Mouse (Mus musculus) brain, embryonic 18.5 days (tissue): ENCODE data around the gene Tmem132d.

Source experiments
- DNase-seq: peaks from one replicate; pipeline ENCODE4 v3.0.0-alpha.2; 2012; ENCODE audit warnings: low read depth, low spot score

The Tmem132d gene

DNA sequence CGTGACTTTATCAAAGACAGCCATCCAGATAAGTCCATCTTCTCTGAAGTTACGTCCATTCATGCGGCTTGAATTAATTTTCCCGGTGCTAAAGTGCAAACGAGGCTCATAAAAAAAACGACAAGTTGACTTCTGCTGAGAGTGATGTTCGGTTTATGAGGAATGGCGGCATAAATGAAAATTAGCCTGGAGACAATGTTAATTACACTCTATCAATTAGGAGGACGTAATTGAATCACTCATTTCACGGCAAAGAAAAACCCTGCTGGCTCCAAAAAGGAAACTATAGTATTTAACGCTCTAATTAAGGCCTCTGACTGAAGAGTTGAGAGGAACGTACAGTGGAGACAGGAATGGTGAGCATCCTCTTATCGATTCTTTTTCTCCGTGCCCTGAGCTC is 503.2 kb downstream of the Tmem132d start:
- no peak for DNase-seq

DNA sequence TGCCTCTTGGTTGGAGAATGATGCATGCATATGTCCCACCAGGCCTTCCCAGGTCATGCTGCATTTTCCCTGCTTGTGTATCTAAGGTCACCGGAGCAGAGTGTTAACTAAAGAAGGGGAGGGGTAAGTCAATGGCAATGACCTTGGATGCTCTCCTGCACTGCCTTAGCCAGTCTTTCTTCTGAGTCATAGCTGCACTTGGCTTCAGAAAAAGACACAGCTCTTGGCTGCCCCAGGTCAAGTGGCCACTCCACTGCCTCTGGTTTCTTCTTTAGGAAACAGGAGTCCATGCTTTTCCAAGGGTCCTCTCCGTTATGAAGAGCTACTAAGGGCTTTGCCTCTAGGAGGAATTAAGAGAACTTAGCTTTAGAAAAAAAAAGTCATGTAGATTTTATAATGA is 506.2 kb downstream of the Tmem132d start:
- DNase-seq: no peak

DNA sequence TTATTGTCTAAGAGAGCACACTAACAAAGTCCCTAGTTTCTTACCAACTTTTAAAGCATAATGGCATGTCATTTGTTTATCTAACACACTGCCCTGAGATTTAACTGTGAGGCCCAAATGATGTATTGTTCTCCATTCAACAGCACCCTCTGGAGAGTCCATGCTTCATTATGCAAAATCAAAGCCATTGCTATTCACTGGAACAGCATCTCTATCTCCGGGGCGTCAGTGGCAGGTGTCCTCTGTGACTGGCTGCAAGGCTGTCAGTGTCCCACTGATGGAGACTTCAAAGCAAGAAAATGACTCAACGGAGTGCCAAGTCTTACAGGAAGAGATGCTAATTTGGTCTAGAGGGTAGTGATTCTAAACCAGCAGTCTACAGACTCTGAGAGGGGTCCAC is 508.8 kb downstream of the Tmem132d start:
- no peak for DNase-seq

DNA sequence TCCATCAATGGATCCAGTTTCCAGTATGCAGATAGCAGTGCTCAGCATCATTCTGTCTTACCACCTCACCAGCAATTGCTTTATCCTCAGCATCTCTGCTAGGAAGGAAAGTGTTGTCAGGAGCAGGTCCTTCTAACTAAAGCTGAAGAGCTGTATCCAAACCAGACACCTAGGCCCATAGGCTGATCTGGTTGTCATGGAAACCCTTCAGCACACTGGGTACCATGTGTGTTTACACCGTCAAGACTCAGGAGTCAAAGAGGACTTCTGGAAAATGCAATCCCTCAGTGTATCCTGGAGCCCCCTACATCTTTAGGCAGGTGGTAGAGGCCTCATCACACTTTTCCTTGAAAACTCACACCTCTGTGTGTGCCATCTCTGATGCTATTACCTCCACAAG is 513.7 kb downstream of the Tmem132d start:
- DNase-seq: no peak

DNA sequence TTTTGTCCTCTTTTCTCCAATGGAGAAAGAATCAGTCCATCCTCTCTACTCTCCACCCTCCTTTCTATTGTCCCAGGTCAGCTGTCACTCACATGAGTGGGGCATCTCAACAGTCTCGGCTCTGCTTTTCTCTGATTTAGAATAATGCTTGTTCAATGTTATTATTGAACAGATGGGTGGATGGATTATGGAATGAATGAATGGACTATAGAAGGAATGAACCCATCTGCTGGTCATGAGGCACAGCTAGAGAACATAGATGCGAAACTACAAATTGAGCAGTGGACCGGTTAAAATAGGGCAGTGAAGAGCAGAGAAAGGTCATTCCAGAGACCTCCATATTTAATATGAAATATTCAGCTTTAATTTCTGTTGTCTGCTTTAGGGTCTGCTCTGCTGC is 514.5 kb downstream of the Tmem132d start:
- DNase-seq: no peak

DNA sequence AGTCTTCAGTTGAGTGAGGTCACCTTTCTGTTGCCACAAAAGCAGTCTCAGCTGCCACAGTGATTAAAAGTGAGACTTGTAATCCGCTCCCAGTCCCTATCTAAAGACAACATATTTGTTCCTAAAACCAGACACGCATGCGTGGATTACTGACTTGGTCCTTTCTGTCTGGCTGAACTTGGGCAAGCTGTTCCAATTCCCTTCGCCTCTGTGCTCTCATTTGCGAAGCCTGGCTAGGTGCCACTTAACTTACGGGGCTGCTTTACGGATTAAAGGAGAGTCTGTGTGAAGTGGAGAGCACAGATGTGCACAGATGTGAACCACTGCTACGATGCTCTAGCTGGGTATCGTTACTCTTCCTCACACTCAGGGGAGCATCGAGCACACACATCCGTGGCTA is 518.7 kb downstream of the Tmem132d start:
- DNase-seq: no peak

DNA sequence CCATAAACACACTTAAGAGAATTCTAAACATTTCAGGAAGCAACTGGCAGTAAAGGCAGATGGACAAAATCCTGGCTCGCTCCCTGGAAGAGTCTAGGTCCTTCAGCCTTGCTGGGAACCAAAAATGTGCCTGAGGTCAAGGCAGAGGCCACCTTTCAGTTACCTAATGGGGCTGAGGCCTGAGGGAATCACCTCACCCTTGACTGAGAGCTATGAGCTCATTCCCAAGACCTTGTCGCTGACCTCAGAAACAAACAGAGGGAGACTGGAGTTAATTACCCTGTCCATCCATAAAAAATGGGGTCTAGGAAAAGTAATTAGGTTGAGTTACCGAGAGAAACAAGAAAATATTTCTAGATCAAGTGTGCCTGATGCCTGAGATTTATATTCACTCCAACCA is 521.3 kb downstream of the Tmem132d start:
- no peak for DNase-seq

DNA sequence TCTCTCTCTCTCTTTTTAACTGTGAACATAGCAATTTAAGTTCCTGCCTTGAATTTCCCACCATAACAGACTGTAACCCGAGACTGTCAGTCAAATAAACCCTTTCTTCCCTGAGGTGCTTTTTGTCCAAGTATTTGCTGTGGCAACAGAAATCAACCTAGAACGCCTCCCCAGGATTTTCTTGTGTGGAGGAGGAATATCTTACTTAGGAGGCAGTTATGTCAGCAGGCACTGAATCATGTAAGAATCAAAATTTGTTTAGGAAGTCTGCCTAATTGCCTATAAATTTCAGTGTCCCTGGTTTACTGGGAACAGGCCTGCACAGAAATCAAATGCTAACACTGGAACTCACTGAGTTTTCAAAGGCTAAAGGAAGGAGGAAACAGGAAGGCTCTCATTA is 522.5 kb downstream of the Tmem132d start:
- DNase-seq: no peak

DNA sequence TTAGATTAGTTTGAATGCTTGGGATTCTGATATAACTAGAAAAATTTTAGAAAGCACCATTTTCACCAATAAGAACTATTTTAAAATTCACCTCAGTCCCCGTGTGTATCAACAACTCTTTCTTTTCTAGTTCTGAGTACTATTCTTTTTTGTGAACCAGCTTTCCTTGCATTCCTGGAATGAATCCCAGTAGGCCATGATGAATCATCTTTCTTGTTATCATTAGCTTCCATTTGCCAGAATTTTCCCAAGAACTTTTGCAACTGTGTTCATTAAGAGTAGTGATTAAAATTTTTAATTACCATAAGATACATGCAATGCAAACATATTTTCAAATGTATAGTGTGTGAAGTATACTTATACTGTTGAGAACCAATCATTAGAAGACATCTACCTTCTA is 537.7 kb downstream of the Tmem132d start:
- no peak for DNase-seq

DNA sequence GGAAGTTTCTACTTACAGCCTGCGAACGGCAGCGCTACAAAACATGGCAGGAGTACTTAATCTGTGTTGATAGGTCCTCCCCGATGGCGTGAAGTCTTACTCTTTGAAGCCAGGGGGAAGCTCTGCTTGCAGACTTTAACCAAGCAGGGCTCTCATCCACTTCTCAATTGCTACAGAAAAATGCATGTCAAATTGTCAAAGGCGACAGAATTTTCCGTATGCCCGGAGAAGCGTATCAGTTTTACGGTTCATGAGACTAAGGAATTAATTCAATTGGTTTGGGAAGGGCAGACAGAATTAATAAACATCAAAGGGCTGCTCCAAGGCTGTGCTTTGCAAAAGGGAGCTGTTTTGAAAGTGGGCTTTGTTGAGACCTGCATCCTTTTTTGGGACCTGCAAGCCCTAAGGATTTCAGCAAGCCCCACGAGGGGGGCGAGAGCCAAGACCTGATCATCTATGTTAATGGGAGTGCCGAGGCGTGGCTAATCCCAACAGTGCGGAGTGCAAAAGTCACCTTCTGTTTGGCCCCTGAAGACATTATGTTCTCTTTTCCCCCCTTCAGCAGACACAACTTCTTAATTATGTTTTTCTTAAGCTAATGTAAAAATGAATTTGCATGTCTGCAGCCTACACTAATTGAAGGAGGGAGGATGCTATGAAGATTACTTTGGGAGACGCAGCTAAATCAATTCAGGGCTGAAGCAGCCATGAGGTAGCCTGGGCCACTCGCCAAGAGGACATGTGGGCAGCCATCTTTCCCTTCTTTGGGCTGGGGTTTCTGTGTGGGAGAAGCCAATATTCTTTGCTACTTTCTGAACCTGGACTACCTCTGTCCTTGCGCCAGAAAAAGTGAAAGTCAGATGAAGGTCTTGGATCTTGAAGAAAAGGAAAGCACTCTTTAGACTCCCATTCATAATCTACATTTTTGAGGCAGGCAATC is 547.0 kb downstream of the Tmem132d start:
- DNase-seq: no peak

DNA sequence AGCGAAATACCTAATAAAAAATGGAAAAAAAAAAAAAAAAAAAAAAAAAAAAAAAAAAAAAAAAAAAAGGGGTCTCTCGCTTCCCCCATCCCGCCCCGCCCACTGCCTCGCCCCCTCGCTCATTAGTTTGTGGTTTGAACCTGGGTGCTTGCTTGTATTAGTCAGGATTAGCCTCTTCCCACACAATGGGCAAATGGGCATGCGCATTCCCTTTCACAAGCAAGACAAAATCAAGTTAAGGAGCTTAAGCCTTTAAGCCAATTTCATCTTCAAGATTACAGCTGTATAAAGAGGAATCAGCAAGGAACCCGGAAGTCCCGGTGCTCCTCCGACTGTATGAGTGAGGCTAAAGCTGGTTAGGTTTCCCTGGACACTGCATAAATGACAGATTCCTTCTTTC is 549.9 kb downstream of the Tmem132d start:
- no peak for DNase-seq

DNA sequence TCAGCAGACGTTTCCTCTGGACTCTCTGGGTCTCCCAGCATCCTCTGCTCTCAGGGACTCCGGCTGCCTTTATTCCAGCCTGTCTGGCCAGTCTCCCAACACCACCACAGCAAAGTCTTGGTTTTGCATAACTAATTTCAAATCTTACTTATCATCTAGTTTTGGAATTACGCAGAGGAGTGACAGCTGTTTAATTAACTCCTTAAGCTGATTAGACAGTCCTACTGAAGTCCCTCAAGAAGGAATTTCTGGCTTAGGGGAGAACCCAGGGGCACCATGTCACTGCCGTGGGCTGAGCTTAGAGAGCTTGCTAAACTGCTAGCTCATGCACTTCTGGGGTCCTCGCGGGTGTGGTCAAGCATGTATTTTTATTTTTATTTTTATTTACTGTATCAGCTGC is 558.4 kb downstream of the Tmem132d start:
- DNase-seq: no peak

DNA sequence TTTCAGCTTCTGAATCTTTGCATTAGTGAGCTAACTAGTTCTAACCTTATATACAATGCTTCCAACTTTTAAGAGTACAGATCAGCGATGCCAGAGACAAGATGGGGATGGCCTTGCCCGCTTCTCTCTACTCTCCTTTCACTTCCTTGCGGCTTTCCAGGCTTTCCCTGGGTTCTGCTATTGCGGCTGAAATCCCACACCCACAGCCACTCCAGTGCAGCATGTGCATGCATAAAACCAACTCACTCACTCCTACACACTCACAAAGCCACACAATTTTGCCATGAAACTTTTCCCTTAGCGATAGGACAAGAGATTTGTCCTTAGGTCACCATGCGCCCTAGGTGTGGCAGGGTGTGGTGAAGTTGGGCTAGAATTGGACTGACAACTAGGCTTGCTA is 567.7 kb downstream of the Tmem132d start:
- no peak for DNase-seq

DNA sequence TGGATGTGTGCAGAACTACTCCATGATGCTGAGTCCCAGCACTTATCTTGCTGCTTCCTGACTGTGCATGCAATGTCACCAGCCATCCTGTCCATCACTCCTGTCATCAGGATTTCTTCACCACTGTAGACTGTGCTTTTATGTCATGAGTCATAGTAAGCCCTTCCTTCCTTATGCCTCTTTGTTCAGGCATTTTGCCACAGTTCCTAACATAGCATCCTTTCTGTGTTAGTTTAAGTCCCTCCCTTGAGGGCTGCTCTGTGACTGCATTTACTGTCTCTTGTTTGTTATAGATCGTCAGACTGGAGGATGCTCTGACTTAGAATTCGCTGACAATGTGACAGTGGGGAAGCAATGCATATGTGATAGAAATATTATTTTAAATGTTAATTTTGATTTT is 573.2 kb downstream of the Tmem132d start:
- no peak for DNase-seq

DNA sequence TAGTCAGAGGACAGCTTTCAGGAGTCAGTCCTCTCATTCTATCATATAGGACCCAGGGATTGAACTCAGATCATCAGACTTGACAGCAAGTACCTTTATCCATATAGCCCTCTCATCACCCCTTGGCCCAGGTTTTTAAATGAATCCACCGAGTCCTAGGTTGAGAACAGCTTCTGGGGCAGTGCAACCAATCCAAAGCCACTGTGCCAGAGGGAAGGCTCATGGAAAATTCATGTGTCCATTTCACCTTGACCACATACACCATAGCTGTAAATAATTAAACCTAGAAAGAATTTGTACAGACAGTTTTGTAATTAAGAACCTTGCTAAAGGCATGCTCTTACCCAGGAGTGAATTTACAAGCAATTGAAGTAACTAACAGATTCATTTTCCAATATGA is 580.6 kb downstream of the Tmem132d start:
- DNase-seq: no peak

DNA sequence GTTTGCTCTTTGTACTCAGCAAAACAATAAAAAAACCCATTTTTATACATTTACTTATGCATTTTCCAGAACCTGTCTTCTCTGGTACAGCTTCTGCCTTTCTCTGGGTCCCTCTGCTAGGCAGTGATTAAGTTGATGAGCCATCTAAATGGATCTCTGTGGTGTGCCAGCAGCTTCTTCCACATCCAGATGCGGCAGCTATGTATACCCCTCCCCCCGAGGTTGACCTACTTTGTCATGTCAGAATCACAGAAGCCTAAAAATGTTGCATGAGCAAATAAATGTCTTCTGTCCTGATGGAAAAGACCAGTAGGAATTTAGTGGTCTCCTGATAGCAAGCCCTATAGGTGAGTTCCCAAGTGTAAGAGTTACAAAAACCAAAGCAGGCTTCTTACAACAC is 601.1 kb downstream of the Tmem132d start:
- no peak for DNase-seq

DNA sequence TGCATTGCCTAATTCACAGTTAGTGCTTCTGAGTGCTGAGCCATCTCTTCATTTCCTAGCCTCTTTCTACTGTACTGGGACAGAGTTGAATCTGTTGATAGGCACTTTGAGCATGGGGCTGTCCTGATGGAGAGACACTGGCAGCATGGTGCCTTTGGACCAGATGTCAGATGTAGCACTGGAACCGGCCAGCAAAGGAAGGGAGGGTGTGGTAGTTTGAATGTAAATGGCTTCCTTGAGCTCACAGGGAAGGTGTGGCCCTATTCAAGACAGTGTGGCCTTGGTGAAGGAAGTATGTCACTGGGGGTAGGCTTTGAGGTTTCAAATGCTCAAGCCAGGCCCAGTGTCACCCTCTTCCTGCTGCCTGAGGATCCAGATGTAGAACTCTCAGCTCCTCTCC is 602.0 kb downstream of the Tmem132d start:
- DNase-seq: no peak

DNA sequence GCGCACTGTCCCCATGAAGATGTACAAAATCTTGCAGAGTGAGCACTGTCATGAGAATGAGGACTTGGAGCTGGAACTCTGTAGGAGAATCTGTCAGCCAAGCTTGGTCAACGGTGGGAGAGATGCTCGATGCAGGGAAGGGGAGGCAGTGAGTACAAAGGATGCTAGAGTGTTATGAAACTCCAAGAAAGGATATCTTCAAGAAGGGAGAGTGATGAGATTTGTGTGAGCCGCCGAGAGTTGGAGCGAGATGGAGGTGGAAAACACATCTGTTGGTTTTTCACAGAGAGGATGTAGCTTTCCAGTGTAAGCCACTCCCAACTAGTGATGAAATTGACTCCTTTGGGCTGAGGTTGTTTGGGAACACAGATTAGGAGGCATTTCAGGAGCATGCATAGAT is 604.1 kb downstream of the Tmem132d start:
- DNase-seq: no peak

DNA sequence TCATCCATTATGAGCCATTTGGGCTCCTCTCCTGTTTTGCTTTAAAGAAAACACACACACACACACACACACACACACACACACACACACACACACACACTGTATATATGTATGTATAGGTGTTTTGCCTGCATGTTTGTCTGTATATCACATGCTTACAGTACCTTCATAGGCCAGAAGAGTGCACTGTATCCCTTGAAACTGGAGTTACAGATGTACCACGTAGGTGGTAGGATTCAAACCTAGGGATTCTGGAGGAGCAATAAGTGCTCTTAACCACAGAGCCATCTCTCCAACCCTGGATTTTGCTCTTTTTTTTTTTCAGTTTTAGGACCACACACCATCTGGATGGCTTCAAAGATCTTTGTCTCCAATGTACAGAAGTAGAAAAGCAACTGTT is 610.9 kb downstream of the Tmem132d start:
- no peak for DNase-seq

DNA sequence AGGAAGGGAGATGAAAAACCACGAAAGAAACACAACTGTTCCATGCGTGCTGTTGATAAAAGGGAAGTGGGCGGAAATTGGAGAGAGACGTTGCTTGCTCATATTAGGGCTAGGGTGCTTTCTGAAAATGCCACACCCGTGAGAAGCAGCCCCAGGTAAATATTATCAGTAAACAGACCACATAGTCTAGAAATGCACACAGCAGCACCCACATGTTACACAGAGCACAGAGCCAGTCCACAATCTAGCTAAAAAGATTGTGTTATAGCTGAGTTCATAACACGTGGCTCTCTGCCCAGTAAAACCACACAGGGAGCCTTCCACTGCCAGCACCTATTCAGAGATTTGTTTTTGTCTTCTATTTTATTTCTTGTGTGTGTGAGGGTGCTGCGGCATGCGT is 617.6 kb downstream of the Tmem132d start:
- DNase-seq: no peak

DNA sequence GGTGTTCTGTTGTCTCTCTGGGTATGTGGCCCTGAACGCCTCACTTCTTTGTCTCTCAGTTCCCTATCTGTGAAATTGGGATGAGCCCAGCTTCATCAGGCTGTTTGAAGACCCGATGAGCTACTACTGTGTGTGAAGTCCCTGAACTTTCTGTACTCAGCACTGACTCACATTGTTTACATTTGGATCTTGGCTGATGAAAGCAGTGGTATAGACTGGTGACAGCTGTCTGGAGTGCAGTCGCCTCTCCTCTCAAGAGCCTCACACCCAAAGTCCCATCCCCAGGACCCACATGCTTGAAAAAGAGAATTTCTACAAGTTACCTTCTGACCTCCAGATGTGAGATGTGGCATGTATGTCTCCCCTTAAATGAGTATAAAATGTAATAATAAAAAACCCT is 625.5 kb downstream of the Tmem132d start:
- DNase-seq: no peak

DNA sequence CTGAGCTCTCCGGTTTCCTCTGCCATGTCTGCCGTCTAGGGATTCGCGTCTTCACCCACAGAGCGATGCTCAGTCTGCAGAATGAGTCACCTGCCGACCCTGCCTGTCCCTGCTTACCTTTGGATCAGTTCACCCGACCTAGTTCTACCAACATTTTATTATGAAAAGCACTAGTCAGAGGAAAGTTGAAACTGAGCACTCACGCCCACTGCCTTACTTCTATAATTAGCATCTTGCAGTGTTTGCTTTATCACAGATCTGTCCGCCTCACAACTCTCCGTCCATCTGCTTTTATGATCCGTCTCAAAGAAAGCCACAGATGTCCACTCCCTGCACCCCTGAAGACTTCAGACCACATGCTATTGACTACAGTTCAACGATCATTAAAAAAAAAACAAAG is 626.0 kb downstream of the Tmem132d start:
- DNase-seq: no peak

DNA sequence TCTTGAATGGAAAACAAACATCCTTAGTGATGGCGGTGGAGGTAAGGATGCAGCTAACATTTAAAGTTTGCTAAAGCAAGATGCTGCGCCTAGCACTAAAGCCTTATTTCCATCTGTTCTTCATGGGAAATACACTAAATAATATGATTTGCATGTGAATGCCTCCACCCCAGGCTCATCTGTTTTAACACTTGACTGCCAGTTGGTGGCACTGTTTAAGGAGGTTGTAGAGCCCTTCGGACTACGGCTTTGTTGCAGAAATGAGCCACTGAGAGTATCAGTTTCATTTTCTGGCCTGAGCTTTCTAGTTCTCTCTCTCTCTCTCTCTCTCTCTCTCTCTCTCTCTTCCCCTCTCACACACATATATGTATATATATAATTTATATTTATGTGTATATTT is 632.0 kb downstream of the Tmem132d start:
- DNase-seq: no peak

DNA sequence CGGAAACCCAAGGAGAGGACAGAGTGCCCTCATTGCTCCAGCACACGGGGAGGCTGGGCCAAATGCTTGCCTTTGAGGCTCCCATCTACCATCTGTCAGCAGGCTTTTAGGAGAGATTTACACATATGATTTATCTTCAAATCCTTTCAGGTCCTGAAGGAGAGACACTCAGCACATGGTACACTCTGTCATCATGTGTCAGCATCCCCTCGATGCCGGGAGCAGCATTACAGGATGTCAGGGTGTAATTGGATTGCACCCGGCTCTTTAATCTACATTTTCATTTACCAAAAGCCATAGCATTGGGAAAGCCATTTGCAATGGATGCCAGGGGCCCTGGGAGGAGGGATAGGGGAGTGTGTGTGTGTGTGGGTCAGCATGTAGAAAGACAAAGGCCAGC is 651.7 kb downstream of the Tmem132d start:
- DNase-seq: no peak
